Mouse (Mus musculus) left cerebral cortex, postnatal 14 days (tissue): ENCODE results near the gene Klc4. TPM values are rescaled to one million over a fixed set of nuclear protein-coding genes. Genes with fewer than 3 reads are reported as not detected.

Experiments
- DNase-seq, 2 experiments: peaks; one replicate each; pipeline ENCODE4 v3.0.0; 2021 to 2022; ENCODE audit warnings: low spot score in 2 of 2, mixed read lengths in 1 of 2
- intact Hi-C: fragments of 180-260 bp; cut with DNase I; formaldehyde crosslinking; loops from one replicate; pipeline ENCODE4 v1.15.1; 2025
- long read RNA-seq, 2 experiments: library from polyadenylated mRNA; stranded (forward); transcript quantifications; one replicate each; pipeline ENCODE4 v2.0.0; 2021
- total RNA-seq, 2 experiments: library from RNA; stranded (reverse); gene quantifications; 2 replicates each; pipeline ENCODE4 v1.2.3; 2021

Klc4 gene
- total RNA-seq: 10 to 100 TPM; 15.8 to 16.5 TPM
- long read RNA-seq, experiment 1, transcript Klc4-202 (16 exons, 2,313 nt): major isoform, 5 of 26 reads
- long read RNA-seq, experiment 1, partial matches to known transcripts: 7 of 26 reads
- long read RNA-seq, experiment 1, other reads (novel, unspliced or antisense): 13 of 26 reads
- long read RNA-seq, experiment 2, transcript Klc4-202 (16 exons, 2,313 nt): major isoform, 6 of 28 reads
- long read RNA-seq, experiment 2, partial matches to known transcripts: 11 of 28 reads
- long read RNA-seq, experiment 2, other reads (novel, unspliced or antisense): 9 of 28 reads

- DNase-seq: peak; percentile 99 to 100
- intact Hi-C loops: loop anchor here (5.0 kb wide), 1 partner anchor 98 kb away; the partner anchor contains the start of gene Cul9
Observed at GRCm38 (mm10) chr17:46645561-46646321, at the start of gene Klc4, which contains the start of gene Mrpl2. TSS of gene Klc4 (minus strand) at chr17:46646022. TSS of gene Mrpl2 (plus strand) at chr17:46646229.

GRCm38 (mm10) chr17:46694517-46695063 lies 48.8 kb upstream of the Klc4 start:
- intact Hi-C loops: no loop called here
- DNase-seq: no peak

GRCm38 (mm10) chr17:46691390-46691789 lies 45.6 kb upstream of the Klc4 start:
- no peak for DNase-seq
- intact Hi-C loops: no loop called here

GRCm38 (mm10) chr17:46690665-46691064 lies 44.8 kb upstream of the Klc4 start:
- intact Hi-C loops: no loop called here
- no peak for DNase-seq

GRCm38 (mm10) chr17:46685913-46686312 lies 40.1 kb upstream of the Klc4 start:
- no peak for DNase-seq
- intact Hi-C loops: no loop called here

GRCm38 (mm10) chr17:46682654-46683389 lies 37.0 kb upstream of the Klc4 start:
- intact Hi-C loops: no loop called here
- no peak for DNase-seq

GRCm38 (mm10) chr17:46681466-46682118 lies 35.8 kb upstream of the Klc4 start:
- no peak for DNase-seq
- intact Hi-C loops: no loop called here

- intact Hi-C loops: no loop called here
- peak; percentile 97 to 98 for DNase-seq
Observed at GRCm38 (mm10) chr17:46680760-46681373, 35.0 kb upstream of the Klc4 start, which contains the start of gene Klhdc3. TSS of gene Klhdc3 (minus strand) at chr17:46680914.

GRCm38 (mm10) chr17:46679843-46680759 lies 34.3 kb upstream of the Klc4 start:
- DNase-seq: peak; percentile 45 to 52
- intact Hi-C loops: no loop called here

GRCm38 (mm10) chr17:46678911-46679310 lies 33.1 kb upstream of the Klc4 start:
- intact Hi-C loops: no loop called here
- DNase-seq: no peak

GRCm38 (mm10) chr17:46678416-46678815 lies 32.6 kb upstream of the Klc4 start, which contains the start of gene Mea1:
TSS of gene Mea1 (plus strand) at chr17:46678793.
- intact Hi-C loops: no loop called here

GRCm38 (mm10) chr17:46674530-46675283 lies 28.9 kb upstream of the Klc4 start:
- intact Hi-C loops: no loop called here

More at GRCm38 (mm10) chr17:46678416-46678815, 32.6 kb upstream of the Klc4 start, which contains the start of gene Mea1:
- no peak for DNase-seq

GRCm38 (mm10) chr17:46673850-46674529 lies 28.2 kb upstream of the Klc4 start, which contains the start of gene Rrp36:
TSS of gene Rrp36 (minus strand) at chr17:46674352.
- DNase-seq: peak; percentile 90 to 92
- intact Hi-C loops: no loop called here

More at GRCm38 (mm10) chr17:46674530-46675283, 28.9 kb upstream of the Klc4 start:
- DNase-seq: no peak

GRCm38 (mm10) chr17:46669911-46670310 lies 24.1 kb upstream of the Klc4 start:
- intact Hi-C loops: no loop called here
- no peak for DNase-seq

- intact Hi-C loops: no loop called here
- DNase-seq: no peak
Observed at GRCm38 (mm10) chr17:46667712-46668111, 21.9 kb upstream of the Klc4 start.

GRCm38 (mm10) chr17:46662730-46663129 lies 16.9 kb upstream of the Klc4 start:
- DNase-seq: no peak
- intact Hi-C loops: no loop called here
